Mouse (Mus musculus) bone marrow, adult 2 months (tissue): ENCODE results near the gene Ak4. TPM values are rescaled to one million over a fixed set of nuclear protein-coding genes. Genes with fewer than 3 reads are reported as not detected.

Experiments
- H3K27ac ChIP-seq: fragments of 200-500 bp; 2 replicates; pipeline ENCODE4 v1.5.1; 2012; ENCODE audit warnings: low read depth, mild to moderate bottlenecking, control low read depth, inconsistent platforms, low read length; ENCODE audit not compliant: control insufficient read depth, poor library complexity, insufficient read depth
- H3K4me1 ChIP-seq: fragments of 200-500 bp; 2 replicates; pipeline ENCODE4 v1.6.1; 2011; ENCODE audit warnings: low read length; ENCODE audit not compliant: control insufficient read depth, insufficient read depth
- H3K4me3 ChIP-seq: fragments of 200-500 bp; replicated peaks from 2 replicates; pipeline ENCODE3; 2011; ENCODE audit warnings: mild to moderate bottlenecking, low read depth, low read length, control low read depth; ENCODE audit not compliant: control insufficient read depth
- CTCF ChIP-seq: fragments of 200-500 bp; IDR thresholded peaks from 2 replicates; pipeline ENCODE4 v1.5.1; 2011; ENCODE audit warnings: low read length, control low read depth; ENCODE audit not compliant: control insufficient read depth, insufficient read depth
- POLR2A ChIP-seq: fragments of 200-500 bp; IDR thresholded peaks from 2 replicates; pipeline ENCODE4 v1.6.1; 2011; ENCODE audit warnings: low read depth, mild to moderate bottlenecking, control low read depth, low read length, borderline replicate concordance; ENCODE audit not compliant: control insufficient read depth
- whole genome bisulfite sequencing: fragments of 180-500 bp; shearing (Covaris S2); methylation state at CpG from one replicate; pipeline ENCODE4 v1.1.7; 2018; 5-methylcytosine and 5-hydroxymethylcytosine counted together
- polyA plus RNA-seq: library from polyadenylated mRNA; stranded (reverse); fragments of >200 nt; gene quantifications from 2 replicates; pipeline ENCODE4 v1.2.4, GENCODE M21; 2011; ENCODE audit warnings: low replicate concordance; ENCODE audit not compliant: missing spikeins, insufficient read depth, insufficient read length

Gene Ak4
- polyA plus RNA-seq, 1 experiment: 2.4 TPM

DNA sequence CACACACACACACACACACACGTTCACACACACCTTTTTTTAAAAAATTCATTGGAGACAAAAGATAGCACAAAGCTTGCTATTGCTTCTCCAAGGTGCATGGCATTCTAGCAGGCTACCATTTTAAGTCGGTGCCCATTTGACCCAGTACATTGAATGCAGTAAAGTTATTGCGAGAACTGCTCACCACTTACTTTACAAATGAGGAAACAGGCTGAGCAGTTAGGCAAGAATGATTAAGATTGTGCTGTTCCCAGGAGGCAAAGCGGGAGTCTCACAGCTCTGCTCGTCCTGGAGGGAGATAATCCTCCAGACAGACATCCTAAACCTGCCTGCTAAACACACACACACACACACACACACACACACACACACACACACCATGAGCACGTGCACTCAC, 72.6 kb downstream of the Ak4 start:
- 52% methylated on average over 6 of the region's 6 CpGs for WGBS
- TF ChIP-seq CTCF (no peak), POLR2A (no peak)
- H3K4me3 ChIP-seq: no peak overlapping the region
- peaks cover 2% of the 10 kb centered on the region; the same call in 1 of the 2 replicates for H3K4me1 ChIP-seq
- H3K27ac ChIP-seq: no peak overlapping the region

- Histone ChIP-seq H3K4me3 (no peak overlapping the region), H3K27ac (no peak overlapping the region), H3K4me1 (peaks cover 2% of the 10 kb centered on the region; the same call in 1 of the 2 replicates)
- no peak for TF ChIP-seq CTCF
- no peak for TF ChIP-seq POLR2A
Measured at GRCm38 (mm10) chr4:101493611-101494197, 74.6 kb downstream of the Ak4 start.

DNA sequence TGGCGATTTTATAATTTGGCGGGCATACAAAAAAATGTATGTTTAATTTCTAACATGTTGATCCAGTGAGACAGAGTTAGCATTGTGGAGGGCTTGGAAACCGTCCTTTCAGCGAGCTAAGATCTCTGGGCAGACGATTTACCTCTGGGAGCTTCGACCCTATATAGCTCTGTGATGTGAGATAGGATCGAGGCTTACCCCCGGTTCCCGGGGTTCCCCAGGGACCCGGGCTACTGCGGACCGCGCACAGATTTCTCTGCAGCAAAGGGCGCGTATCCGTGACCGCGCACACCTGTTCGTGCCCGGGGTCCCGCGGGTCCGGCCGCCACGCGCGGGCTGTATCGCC, 77.1 kb downstream of the Ak4 start:
- H3K4me3 ChIP-seq: peak overlapping the region; percentile 40
- no peak overlapping the region; the same call in 1 of the 2 replicates for H3K27ac ChIP-seq
- H3K4me1 ChIP-seq: peaks cover 2% of the 10 kb centered on the region; the same call in 1 of the 2 replicates
- WGBS: 2% methylated on average over 28 of the region's 28 CpGs
- TF ChIP-seq CTCF (no peak), POLR2A (no peak)

DNA sequence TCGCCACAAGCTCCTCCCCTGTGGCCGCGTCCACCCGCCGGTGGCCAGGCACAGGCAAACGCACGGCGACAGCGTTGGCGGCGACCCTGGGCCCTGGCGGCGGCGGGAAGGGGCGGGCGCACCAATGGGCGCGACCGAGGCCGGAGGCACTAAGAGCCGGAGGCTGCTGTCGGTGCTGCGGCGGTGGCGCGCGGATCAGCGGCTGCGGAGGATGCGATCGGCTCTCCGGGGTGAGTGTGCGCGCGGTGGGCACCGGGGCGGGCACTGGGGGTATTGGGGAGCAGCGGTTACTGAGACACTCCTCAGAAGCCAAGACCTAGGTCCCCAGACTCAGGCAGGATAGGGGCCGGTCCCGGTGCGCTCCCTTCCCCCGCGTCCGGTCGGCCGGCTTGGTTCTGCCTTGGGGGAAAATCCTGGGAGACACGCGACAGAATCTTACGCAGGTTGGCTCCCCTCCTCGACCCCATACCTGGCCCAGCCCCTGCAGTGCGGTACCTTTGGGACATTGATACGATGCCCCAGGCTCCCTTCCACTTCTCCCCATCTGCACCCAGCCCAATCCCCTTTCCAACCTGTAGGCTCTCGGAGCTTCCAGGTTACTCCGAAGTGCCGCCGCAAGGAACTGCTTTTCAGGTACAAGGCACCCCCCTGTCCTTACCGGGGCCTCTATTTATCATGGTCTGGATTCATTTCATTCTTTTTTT, 77.6 kb downstream of the Ak4 start, which contains the start of gene Dnajc6:
Gene Dnajc6, plus strand, starts transcription at position 115 of the 704 bp plus-strand sequence.
- WGBS: under 1% methylated on average over 57 of the region's 57 CpGs

DNA sequence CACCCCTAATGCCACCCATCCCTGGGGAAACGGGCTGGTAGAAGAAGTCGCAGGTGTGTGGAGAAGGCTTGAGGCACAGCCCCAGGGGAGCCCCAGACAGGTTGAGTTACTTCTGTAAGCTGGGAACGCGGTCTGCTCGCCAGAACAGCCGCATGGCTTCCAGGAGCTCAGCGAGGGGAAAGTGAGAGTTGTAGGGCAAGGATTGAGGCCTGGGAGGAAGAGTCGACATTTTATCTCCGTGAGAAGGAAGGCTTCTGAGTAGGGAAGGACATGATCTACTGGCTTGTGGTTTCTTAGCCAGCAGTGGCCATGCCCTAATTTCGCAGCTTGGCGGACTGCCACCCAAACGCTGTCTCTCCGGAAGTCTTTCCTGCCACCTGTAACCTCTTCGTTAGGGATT, 78.3 kb downstream of the Ak4 start:
- H3K4me1 ChIP-seq: no peaks in the 10 kb centered on the region
- no peak overlapping the region for H3K4me3 ChIP-seq
- WGBS: 2% methylated on average over 14 of the region's 14 CpGs
- H3K27ac ChIP-seq: no peak overlapping the region
- TF ChIP-seq POLR2A (no peak), CTCF (no peak)

More for the DNA sequence above, 77.6 kb downstream of the Ak4 start, which contains the start of gene Dnajc6:
- peaks cover 2% of the 10 kb centered on the region; the same call in 1 of the 2 replicates for H3K4me1 ChIP-seq
- peak within 1 kb of the TSS; percentile 40 for H3K4me3 ChIP-seq
- H3K27ac ChIP-seq: no peak within 1 kb of the TSS; the same call in 1 of the 2 replicates
- TF ChIP-seq CTCF (no peak), POLR2A (no peak)

DNA sequence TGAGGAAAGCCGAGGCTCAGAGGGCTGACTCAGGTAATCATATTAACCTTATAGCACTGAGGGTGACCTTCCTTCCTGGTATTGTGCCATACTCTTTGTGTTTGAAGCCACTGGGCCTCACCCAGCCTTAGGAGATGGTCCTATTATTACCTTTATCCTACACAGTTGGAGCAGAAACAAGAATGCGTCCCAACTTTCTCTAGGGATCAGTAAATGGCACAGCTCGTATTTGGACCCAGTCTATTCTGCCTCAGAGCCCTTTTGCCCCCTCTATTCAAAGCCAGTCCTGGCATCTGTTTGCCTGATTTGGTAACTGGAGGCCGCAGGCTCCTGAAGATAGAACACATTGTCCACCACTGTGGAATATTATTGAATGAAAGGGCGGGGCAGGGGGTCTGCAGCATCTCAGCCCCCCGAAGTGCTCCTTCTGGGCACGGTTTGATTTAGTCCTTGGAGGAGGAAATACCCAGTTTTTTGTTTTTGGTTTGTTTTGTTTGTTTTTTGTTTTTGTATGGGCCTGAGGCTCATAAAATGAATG, 85.5 kb downstream of the Ak4 start:
- H3K27ac ChIP-seq: no peak overlapping the region
- WGBS: 74% methylated on average over 7 of the region's 7 CpGs

GRCm38 (mm10) chr4:101505966-101506365, 86.9 kb downstream of the Ak4 start:
- Histone ChIP-seq H3K4me3 (no peak overlapping the region), H3K4me1 (no peaks in the 10 kb centered on the region; the same call in 1 of the 2 replicates), H3K27ac (no peak overlapping the region)
- no peak for TF ChIP-seq POLR2A
- no peak for TF ChIP-seq CTCF
- 42% methylated on average over 2 of the region's 2 CpGs for WGBS

More for the DNA sequence above, 85.5 kb downstream of the Ak4 start:
- Histone ChIP-seq H3K4me1 (no peaks in the 10 kb centered on the region; the same call in 1 of the 2 replicates), H3K4me3 (no peak overlapping the region)
- no peak for TF ChIP-seq CTCF
- no peak for TF ChIP-seq POLR2A

- no peak for TF ChIP-seq POLR2A
- no peak overlapping the region for H3K27ac ChIP-seq
Measured at GRCm38 (mm10) chr4:101506372-101506771, 87.3 kb downstream of the Ak4 start.

More at GRCm38 (mm10) chr4:101506372-101506771, 87.3 kb downstream of the Ak4 start:
- H3K4me3 ChIP-seq: no peak overlapping the region
- no peaks in the 10 kb centered on the region; the same call in 1 of the 2 replicates for H3K4me1 ChIP-seq
